In genomic region chr8:6315162-6315845, GRCm38 (mm10) we compare ENCODE assay signal across 15 mouse cellular contexts.
DNase-seq lines count a peak whose midpoint lies in the region; ATAC-seq lines count a peak whose summit lies in the region.
"Had no signal": no experiment of that assay in that cellular context is flagged by ENCODE, and none has a peak within 500 bp of the region (broad histone marks: within the 10 kb centered on the region; RNA-seq: fewer than 3 reads in every experiment).

No protein-coding gene starts in this region.

- H3K9ac ChIP-seq in hindbrain, embryonic 14.5 days: no peak overlapping the region
- H3K9ac ChIP-seq in hindbrain, embryonic 12.5 days: no peak overlapping the region
- H3K9ac ChIP-seq in limb, embryonic 11.5 days (ENCODE audit: low read length): no peak overlapping the region
- H3K9ac ChIP-seq: embryonic facial prominence, embryonic 13.5 days; liver, embryonic 14.5 days had no signal

- WGBS in hindbrain, embryonic 14.5 days: 67% methylated on average over 4 of the region's 4 CpGs
- 74% methylated on average over 4 of the region's 4 CpGs for WGBS in hindbrain, embryonic 12.5 days
- WGBS in limb, embryonic 11.5 days: 73% methylated on average over 4 of the region's 4 CpGs
- WGBS in limb, embryonic 10.5 days: 83% methylated on average over 4 of the region's 4 CpGs

- no peaks in the 10 kb centered on the region for H3K9me3 ChIP-seq in hindbrain, embryonic 14.5 days (ENCODE audit: control insufficient read depth, low read length)
- no peaks in the 10 kb centered on the region for H3K9me3 ChIP-seq in hindbrain, embryonic 12.5 days (replicated peaks)
- no peaks in the 10 kb centered on the region for H3K9me3 ChIP-seq in limb, embryonic 11.5 days (ENCODE audit: control insufficient read depth, low read length)
- H3K9me3 ChIP-seq in limb, embryonic 10.5 days (replicated peaks): no peaks in the 10 kb centered on the region
- H3K9me3 ChIP-seq: embryonic facial prominence, embryonic 13.5 days; megakaryocyte, embryonic 14.5 days had no signal

- no peaks in the 10 kb centered on the region for H3K27me3 ChIP-seq in hindbrain, embryonic 14.5 days (ENCODE audit: control insufficient read depth, insufficient read depth, low read length)
- H3K27me3 ChIP-seq in hindbrain, embryonic 12.5 days: no peaks in the 10 kb centered on the region
- no peaks in the 10 kb centered on the region for H3K27me3 ChIP-seq in limb, embryonic 11.5 days (ENCODE audit: control insufficient read depth, insufficient read depth, low read length)
- no peaks in the 10 kb centered on the region for H3K27me3 ChIP-seq in limb, embryonic 10.5 days (ENCODE audit: low read depth, poor library complexity, severe bottlenecking)
- H3K27me3 ChIP-seq: embryonic facial prominence, embryonic 13.5 days; megakaryocyte, embryonic 14.5 days had no signal

- no peaks in the 10 kb centered on the region for H3K4me1 ChIP-seq in hindbrain, embryonic 14.5 days (replicated peaks; ENCODE audit: control insufficient read depth, insufficient read depth, low read length)
- H3K4me1 ChIP-seq in hindbrain, embryonic 12.5 days: no peaks in the 10 kb centered on the region
- no peaks in the 10 kb centered on the region for H3K4me1 ChIP-seq in limb, embryonic 11.5 days (ENCODE audit: control insufficient read depth, insufficient read depth, low read length)
- H3K4me1 ChIP-seq in limb, embryonic 10.5 days: no peaks in the 10 kb centered on the region
- H3K4me1 ChIP-seq: embryonic facial prominence, embryonic 13.5 days; megakaryocyte, embryonic 14.5 days had no signal

- no peak overlapping the region for H3K4me3 ChIP-seq in hindbrain, embryonic 14.5 days (replicated peaks; ENCODE audit: low read length)
- H3K4me3 ChIP-seq in hindbrain, embryonic 12.5 days: no peak overlapping the region
- no peak overlapping the region for H3K4me3 ChIP-seq in limb, embryonic 11.5 days (ENCODE audit: low read depth, low read length)
- no peak overlapping the region for H3K4me3 ChIP-seq in limb, embryonic 10.5 days
- H3K4me3 ChIP-seq: embryonic facial prominence, embryonic 13.5 days; megakaryocyte, embryonic 14.5 days had no signal

- no peak overlapping the region for H3K4me2 ChIP-seq in hindbrain, embryonic 14.5 days (replicated peaks)
- H3K4me2 ChIP-seq in hindbrain, embryonic 12.5 days (replicated peaks): no peak overlapping the region
- H3K4me2 ChIP-seq in limb, embryonic 11.5 days (ENCODE audit: low read depth, severe bottlenecking): no peak overlapping the region
- H3K4me2 ChIP-seq: embryonic facial prominence, embryonic 13.5 days had no signal

- ATAC-seq in hindbrain, embryonic 14.5 days (ENCODE audit: low FRiP score): peak; percentile 53; the same call in 1 of the 2 replicates
- ATAC-seq in hindbrain, embryonic 12.5 days (ENCODE audit: low FRiP score): no peak
- peak; percentile 68; the same call in 1 of the 2 replicates for ATAC-seq in limb, embryonic 11.5 days (ENCODE audit: insufficient number of reproducible peaks, low FRiP score, low TSS enrichment, low read depth)

- H3K36me3 ChIP-seq in hindbrain, embryonic 14.5 days (replicated peaks; ENCODE audit: control insufficient read depth, insufficient read depth): no peaks in the 10 kb centered on the region
- H3K36me3 ChIP-seq in hindbrain, embryonic 12.5 days: no peaks in the 10 kb centered on the region
- H3K36me3 ChIP-seq in limb, embryonic 11.5 days (ENCODE audit: control insufficient read depth, insufficient read depth, low read length): no peaks in the 10 kb centered on the region
- H3K36me3 ChIP-seq in limb, embryonic 10.5 days: no peaks in the 10 kb centered on the region
- H3K36me3 ChIP-seq: embryonic facial prominence, embryonic 13.5 days had no signal

- peak; percentile 39 for DNase-seq in hindbrain, embryonic 14.5 days (ENCODE audit: low spot score)
- DNase-seq in limb, embryonic 11.5 days (ENCODE audit: low spot score): no peak
- DNase-seq in limb, embryonic 10.5 days (ENCODE audit: low spot score): no peak
- peak; percentile 23 for DNase-seq in forelimb bud, embryonic 11.5 days (ENCODE audit: low read depth, low spot score)
- DNase-seq in mesoderm, embryonic 11.5 days (ENCODE audit: low read depth, low spot score): peak; percentile 19
- DNase-seq in layer of hippocampus, postnatal 36 days: no peak
- DNase-seq: cerebellum, adult 11 months; heart, adult 18-20 months; heart, postnatal 4 days; kidney, adult 18-20 months; lung, postnatal 14 days had no signal

- no peak overlapping the region for H3K27ac ChIP-seq in hindbrain, embryonic 14.5 days
- H3K27ac ChIP-seq in hindbrain, embryonic 12.5 days: no peak overlapping the region
- no peak overlapping the region for H3K27ac ChIP-seq in limb, embryonic 11.5 days (replicated peaks; ENCODE audit: low read depth, low read length)
- no peak overlapping the region for H3K27ac ChIP-seq in limb, embryonic 10.5 days
- H3K27ac ChIP-seq: embryonic facial prominence, embryonic 13.5 days; liver, embryonic 14.5 days had no signal

Comparison
In these comparisons a context has a peak if more than half of its experiments do, and no peak if none do; other contexts are left out.
1. DNase-seq: peak in hindbrain, embryonic 14.5 days (single experiment), forelimb bud, embryonic 11.5 days (single experiment) and mesoderm, embryonic 11.5 days (single experiment); none in limb, embryonic 11.5 days (single experiment), limb, embryonic 10.5 days (single experiment) and layer of hippocampus, postnatal 36 days (0 of 2).